Mouse (Mus musculus): ENCODE results near the gene Olfr462. TPM values are rescaled to one million over a fixed set of nuclear protein-coding genes. Genes with fewer than 3 reads are reported as not detected.

Gene Olfr462
- polyA plus RNA-seq (2016; fragmentation: Nextera tagmentation; extraction: Ambion mirVana), result not detected in 2 replicates

DNA sequence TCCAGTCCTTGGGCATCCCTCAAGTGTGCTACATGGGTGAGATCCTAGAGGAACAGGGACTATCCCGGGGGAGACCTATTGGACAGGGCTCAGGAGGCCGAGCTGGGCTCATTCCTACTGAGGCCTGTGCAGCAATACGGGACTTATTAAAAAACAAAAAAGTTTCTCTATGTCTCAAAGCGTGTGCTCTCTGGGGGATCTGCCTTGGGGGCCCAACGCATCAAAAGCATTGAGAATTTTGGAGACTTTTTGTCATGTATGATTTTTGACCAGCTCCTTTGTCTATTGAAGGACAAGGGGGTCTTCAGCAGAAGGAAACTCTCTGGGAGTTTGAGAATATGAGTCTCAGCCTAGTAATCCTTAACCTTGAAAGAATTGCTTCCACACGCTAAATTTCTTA lies at the start of gene Olfr462:
Gene Olfr462 (minus strand): TSS at position 101 of the 400 bp plus-strand sequence.
- Histone ChIP-seq H3K27me3 (replicated peaks; ENCODE audit: low read depth, poor library complexity, severe bottlenecking) (no peaks in the 10 kb centered on the region), H3K4me1 (no peaks in the 10 kb centered on the region), H3K27ac (replicated peaks) (no peak within 1 kb of the TSS), H3K9me3 (no peaks in the 10 kb centered on the region), H3K4me3 (no peak within 1 kb of the TSS), H3K36me3 (replicated peaks) (no peaks in the 10 kb centered on the region)
- 91% methylated on average over 6 of the region's 6 CpGs for WGBS
- DNase-seq (ENCODE audit: low spot score), result no peak

DNA sequence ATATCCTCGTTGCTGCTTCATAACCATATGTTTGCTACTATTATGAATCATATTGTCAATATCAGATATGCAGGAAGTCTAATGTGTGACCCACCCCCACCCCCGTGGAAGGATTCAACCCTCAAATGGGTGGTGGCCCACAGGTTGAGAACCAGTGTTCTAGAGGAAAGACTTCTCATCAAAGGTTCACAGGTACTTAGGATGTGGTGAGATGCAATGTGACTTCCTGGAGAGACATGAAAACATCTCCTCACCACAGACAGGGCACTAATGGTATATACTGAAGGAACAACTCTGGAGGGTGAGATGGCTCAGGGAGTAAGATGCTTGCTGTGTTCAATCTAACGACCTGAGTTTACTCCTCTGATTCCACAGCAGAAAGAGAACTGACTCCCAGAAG lies 43.4 kb upstream of the Olfr462 start:
- WGBS, result 79% methylated on average over 3 of the region's 3 CpGs
- no peaks in the 10 kb centered on the region for H3K4me1 ChIP-seq
- DNase-seq (ENCODE audit: low spot score), result no peak
- H3K36me3 ChIP-seq (replicated peaks), result no peaks in the 10 kb centered on the region
- no peaks in the 10 kb centered on the region for H3K9me3 ChIP-seq
- H3K4me3 ChIP-seq, result no peak overlapping the region
- H3K27me3 ChIP-seq (replicated peaks; ENCODE audit: low read depth, poor library complexity, severe bottlenecking), result no peaks in the 10 kb centered on the region; the same call in 1 of the 2 replicates
- no peak overlapping the region for H3K27ac ChIP-seq (replicated peaks)

DNA sequence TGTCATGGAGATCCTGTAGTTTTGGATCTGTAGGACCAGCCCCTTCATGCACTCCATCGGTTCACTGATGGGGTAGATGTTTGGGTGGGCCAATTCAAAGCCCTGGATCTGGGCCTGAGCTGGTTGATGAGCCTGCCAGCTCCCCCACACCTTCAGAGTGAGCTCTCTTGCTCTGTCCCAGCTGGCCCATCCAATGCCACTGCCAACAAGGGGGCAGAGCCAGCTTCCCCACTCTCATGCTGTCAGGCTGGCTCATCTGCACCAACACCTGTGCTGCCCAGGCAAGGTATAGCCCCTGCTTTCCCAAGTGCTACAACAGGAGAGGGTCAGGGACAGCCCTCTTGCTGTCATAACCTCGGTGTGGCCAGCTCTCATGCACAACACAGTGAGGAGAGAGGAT lies 41.7 kb upstream of the Olfr462 start:
- no peak overlapping the region for H3K4me3 ChIP-seq
- H3K27ac ChIP-seq (replicated peaks), result no peak overlapping the region
- H3K9me3 ChIP-seq, result 0 out of 2 replicates have a peak, but pooled peaks cover 3% of the 10 kb centered on the region
- H3K27me3 ChIP-seq (replicated peaks; ENCODE audit: low read depth, poor library complexity, severe bottlenecking), result no peaks in the 10 kb centered on the region; the same call in 1 of the 2 replicates
- no peaks in the 10 kb centered on the region for H3K4me1 ChIP-seq
- 67% methylated on average over 2 of the region's 2 CpGs for WGBS
- no peak for DNase-seq (ENCODE audit: low spot score)
- H3K36me3 ChIP-seq (replicated peaks), result no peaks in the 10 kb centered on the region

DNA sequence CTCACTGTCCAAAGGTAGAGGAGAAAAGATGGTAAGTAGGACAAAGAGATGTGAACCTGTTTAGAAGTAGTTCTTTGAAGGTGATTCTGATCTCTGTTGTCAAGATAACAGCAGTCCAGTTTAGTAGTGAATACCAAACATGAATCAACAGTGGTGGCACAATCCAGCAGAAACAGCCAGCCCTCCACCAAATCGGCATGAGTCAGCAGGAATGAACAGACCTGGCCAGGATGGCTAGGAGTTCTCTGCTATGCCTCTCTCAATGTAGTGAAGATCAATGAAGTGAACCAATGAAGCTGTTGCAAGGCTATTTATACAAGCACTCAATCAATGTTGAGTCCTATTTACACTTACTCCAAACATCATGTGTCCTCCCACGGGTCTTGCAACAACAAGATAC lies 38.3 kb upstream of the Olfr462 start:
- no peaks in the 10 kb centered on the region for H3K4me1 ChIP-seq
- H3K9me3 ChIP-seq, result 0 out of 2 replicates have a peak, but pooled peaks cover 3% of the 10 kb centered on the region
- no peaks in the 10 kb centered on the region for H3K36me3 ChIP-seq (replicated peaks)
- no peak for DNase-seq (ENCODE audit: low spot score)
- no peak overlapping the region for H3K4me3 ChIP-seq
- H3K27me3 ChIP-seq (replicated peaks; ENCODE audit: low read depth, poor library complexity, severe bottlenecking), result no peaks in the 10 kb centered on the region; the same call in 1 of the 2 replicates
- H3K27ac ChIP-seq (replicated peaks), result no peak overlapping the region
- 86% methylated on average over 2 of the region's 2 CpGs for whole genome bisulfite sequencing

DNA sequence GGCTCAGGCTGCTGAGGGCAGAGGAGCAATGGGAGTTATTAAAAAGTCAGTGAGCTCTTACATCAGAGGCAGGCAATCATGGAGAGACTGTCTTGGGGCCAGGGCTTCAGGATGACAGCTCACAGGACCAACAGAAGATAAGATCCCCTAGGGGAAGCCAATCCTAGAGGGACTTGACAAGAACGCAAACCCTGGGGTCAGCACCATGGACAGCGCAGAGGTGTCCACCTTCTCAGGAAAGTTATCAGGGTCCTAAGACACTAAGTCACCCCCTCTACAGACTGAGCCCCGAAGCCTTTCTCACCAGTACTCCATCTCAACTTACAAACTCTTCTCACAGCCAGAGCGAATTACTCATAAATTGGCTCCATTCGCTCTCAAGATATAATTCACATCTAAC lies 28.9 kb upstream of the Olfr462 start, which contains the start of gene Olfr464:
Gene Olfr464 (minus strand): TSS at position 2 of the 400 bp plus-strand sequence.
- WGBS, result 35% methylated on average over 5 of the region's 5 CpGs
- no peak within 1 kb of the TSS for H3K4me3 ChIP-seq
- peak; percentile 75 for DNase-seq (ENCODE audit: low spot score)
- H3K9me3 ChIP-seq, result no peaks in the 10 kb centered on the region
- H3K4me1 ChIP-seq, result no peaks in the 10 kb centered on the region
- no peak within 1 kb of the TSS for H3K27ac ChIP-seq (replicated peaks)
- no peaks in the 10 kb centered on the region for H3K36me3 ChIP-seq (replicated peaks)
- no peaks in the 10 kb centered on the region for H3K27me3 ChIP-seq (replicated peaks; ENCODE audit: low read depth, poor library complexity, severe bottlenecking)

DNA sequence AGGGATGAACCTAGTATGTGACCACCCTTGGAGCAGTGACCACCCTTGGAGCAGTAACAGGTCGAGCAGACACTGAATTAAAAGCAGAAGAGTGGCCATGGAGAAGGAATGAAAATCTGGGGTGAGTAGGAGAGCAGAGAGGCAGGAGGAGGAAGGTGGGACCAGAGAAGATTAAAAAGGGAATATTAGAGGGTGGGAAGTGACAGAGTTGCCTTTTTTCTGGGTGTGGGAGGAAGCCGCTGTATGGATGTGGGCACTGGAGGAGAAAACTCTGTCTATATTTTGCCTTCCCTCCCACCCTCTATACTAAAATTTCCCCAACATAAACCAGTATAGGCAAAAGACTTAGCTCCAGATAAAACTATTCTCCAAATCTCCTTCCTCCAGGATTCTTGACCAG lies 28.2 kb upstream of the Olfr462 start:
- Histone ChIP-seq H3K4me3 (no peak overlapping the region), H3K9me3 (no peaks in the 10 kb centered on the region), H3K27ac (replicated peaks) (no peak overlapping the region), H3K27me3 (replicated peaks; ENCODE audit: low read depth, poor library complexity, severe bottlenecking) (no peaks in the 10 kb centered on the region), H3K4me1 (no peaks in the 10 kb centered on the region), H3K36me3 (replicated peaks) (no peaks in the 10 kb centered on the region)
- 71% methylated on average over 2 of the region's 2 CpGs for WGBS
- DNase-seq (ENCODE audit: low spot score), result no peak

DNA sequence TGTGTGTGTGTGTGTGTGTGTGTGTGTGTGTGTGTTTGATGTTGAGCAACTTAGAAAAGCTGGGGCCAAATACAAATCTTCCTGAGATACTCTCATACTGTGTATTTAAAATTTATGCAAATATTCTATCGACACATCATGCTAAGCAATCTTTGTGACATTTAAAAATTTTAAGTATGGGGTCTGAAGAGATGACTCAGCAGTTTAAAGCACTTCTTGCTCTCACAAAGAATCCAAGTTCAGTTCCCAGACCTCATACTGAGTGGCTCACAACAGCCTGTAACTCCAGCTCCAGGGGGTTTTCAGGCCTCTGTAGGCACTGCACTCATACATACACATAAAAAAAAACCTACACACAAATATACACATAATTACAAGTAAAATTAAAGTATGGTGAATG lies 23.9 kb upstream of the Olfr462 start:
- H3K4me3 ChIP-seq, result no peak overlapping the region
- 88% methylated on average over 1 of the region's 1 CpGs for WGBS
- no peak for DNase-seq (ENCODE audit: low spot score)

DNA sequence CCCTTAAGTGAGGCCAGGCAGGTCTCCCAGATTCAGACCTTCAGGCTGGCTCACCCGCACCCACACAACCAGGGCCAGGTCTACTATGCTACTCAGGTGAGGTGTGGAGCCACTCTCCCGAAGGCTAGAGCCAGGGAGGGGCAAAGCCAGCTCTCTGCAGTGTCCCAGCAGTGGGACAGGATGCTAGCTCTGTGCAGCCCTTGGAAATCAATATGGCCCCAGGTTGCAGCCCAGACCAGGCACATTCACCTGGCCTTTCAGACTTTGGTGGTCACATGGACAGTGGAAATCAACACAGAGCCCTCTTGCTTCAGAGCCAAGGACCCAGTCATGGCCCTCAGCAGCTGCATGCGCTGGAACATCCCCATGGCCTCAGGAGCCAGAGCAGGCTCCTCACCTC lies 12.3 kb upstream of the Olfr462 start:
- H3K27me3 ChIP-seq (replicated peaks; ENCODE audit: low read depth, poor library complexity, severe bottlenecking), result no peaks in the 10 kb centered on the region
- no peak overlapping the region for H3K27ac ChIP-seq (replicated peaks)
- H3K4me1 ChIP-seq, result no peaks in the 10 kb centered on the region
- no peak for DNase-seq (ENCODE audit: low spot score)
- H3K9me3 ChIP-seq, result no peaks in the 10 kb centered on the region
- H3K4me3 ChIP-seq, result no peak overlapping the region
- H3K36me3 ChIP-seq (replicated peaks), result no peaks in the 10 kb centered on the region
- 78% methylated on average over 3 of the region's 3 CpGs for WGBS

More for the DNA sequence above, 23.9 kb upstream of the Olfr462 start:
- H3K27me3 ChIP-seq (replicated peaks; ENCODE audit: low read depth, poor library complexity, severe bottlenecking), result no peaks in the 10 kb centered on the region
- no peaks in the 10 kb centered on the region for H3K4me1 ChIP-seq
- H3K9me3 ChIP-seq, result no peaks in the 10 kb centered on the region
- H3K27ac ChIP-seq (replicated peaks), result no peak overlapping the region
- no peaks in the 10 kb centered on the region for H3K36me3 ChIP-seq (replicated peaks)

DNA sequence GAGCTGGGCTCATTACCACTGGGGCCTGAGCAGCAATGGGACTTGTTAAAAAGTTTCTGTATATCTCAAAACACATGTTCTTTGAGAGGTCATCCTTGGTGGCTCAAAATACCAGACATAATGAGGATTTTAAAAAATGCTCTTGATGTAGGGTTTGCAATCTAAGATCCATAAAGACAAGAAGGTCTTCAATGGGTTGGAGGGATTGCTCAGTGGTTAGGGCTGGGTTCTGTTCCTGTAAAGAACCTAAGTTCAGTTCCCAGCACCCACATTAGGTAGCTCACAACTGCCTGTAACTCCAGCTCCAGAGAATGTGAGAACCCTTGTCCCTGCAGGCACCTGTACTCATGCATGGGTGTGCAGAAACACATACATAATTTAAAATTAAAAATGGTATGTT lies 5.2 kb upstream of the Olfr462 start, which contains the start of gene Olfr463:
Gene Olfr463 (minus strand): TSS at position 101 of the 400 bp plus-strand sequence.
- Histone ChIP-seq H3K4me1 (no peaks in the 10 kb centered on the region), H3K27ac (replicated peaks) (no peak within 1 kb of the TSS), H3K4me3 (no peak within 1 kb of the TSS), H3K27me3 (replicated peaks; ENCODE audit: low read depth, poor library complexity, severe bottlenecking) (0 out of 2 replicates have a peak, but pooled peaks cover 3% of the 10 kb centered on the region), H3K36me3 (replicated peaks) (no peaks in the 10 kb centered on the region), H3K9me3 (no peaks in the 10 kb centered on the region)
- DNase-seq (ENCODE audit: low spot score), result no peak

DNA sequence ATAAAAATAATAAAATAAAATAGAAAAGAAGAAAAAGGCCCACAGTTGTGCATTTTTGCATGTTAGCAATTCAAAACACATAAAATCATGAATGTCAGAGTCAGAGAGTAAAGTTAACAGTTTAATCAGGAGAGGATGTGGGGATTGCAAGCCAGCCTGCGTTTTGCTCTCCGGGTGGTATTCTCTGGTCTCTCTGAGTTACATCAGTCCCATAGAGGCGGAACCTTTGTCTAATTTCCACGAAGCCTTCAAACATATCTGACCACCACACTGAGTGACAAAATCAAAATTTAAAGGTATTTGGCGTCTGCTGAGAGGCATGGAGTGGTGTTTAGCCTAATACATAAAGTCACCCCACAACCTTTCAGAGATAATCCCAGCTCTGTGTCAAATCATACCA lies 7.2 kb downstream of the Olfr462 start:
- no peak overlapping the region for H3K4me3 ChIP-seq
- H3K36me3 ChIP-seq (replicated peaks), result no peaks in the 10 kb centered on the region
- no peaks in the 10 kb centered on the region for H3K27me3 ChIP-seq (replicated peaks; ENCODE audit: low read depth, poor library complexity, severe bottlenecking)
- WGBS, result 85% methylated on average over 5 of the region's 5 CpGs
- no peaks in the 10 kb centered on the region for H3K4me1 ChIP-seq
- no peak for DNase-seq (ENCODE audit: low spot score)
- H3K9me3 ChIP-seq, result no peaks in the 10 kb centered on the region
- H3K27ac ChIP-seq (replicated peaks), result no peak overlapping the region

DNA sequence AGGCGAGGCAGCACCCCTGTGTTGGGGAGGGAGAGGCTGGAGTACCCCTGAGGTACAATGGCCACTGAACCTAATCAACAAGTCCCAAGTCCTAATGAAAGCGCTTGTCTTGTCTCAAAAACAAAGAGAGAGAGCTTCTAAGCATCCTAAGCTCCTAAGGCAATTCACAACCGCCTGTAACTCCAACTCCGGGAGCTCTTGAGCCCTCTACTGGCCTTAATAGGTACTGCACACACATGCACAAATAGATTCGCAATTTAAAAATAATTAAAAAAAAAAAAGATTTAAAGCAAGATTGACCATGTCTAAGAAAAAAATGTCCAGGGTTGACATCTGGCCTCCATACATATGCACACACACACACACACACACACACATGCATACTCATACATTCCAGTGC lies 8.6 kb downstream of the Olfr462 start:
- Histone ChIP-seq H3K36me3 (replicated peaks) (no peaks in the 10 kb centered on the region), H3K27me3 (replicated peaks; ENCODE audit: low read depth, poor library complexity, severe bottlenecking) (no peaks in the 10 kb centered on the region), H3K4me1 (no peaks in the 10 kb centered on the region), H3K9me3 (no peaks in the 10 kb centered on the region), H3K4me3 (no peak overlapping the region), H3K27ac (replicated peaks) (no peak overlapping the region)
- peak; percentile 19 for DNase-seq (ENCODE audit: low spot score)
- 41% methylated on average over 5 of the region's 5 CpGs for WGBS

DNA sequence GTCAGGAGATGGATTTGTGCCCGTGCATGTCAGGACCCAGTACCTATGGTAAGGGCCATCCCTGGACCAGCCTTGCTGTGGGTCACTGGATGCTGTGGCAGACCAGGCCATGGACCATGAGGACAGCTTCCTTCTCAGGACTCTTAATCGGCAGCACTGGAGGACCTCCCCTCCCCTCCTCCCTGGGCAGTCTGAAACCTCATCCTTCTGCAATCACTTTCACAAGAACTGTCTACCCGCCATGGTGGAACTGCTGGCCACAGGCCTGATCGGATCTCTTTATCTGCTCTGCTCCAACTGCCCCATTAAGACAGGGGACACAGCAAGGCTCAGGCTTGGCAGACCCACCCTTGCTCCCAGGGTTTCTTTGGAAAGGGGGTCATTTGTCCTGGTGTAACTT lies 10.4 kb downstream of the Olfr462 start:
- DNase-seq (ENCODE audit: low spot score), result no peak
- Histone ChIP-seq H3K27me3 (replicated peaks; ENCODE audit: low read depth, poor library complexity, severe bottlenecking) (no peaks in the 10 kb centered on the region), H3K9me3 (no peaks in the 10 kb centered on the region), H3K27ac (replicated peaks) (no peak overlapping the region), H3K36me3 (replicated peaks) (no peaks in the 10 kb centered on the region), H3K4me1 (no peaks in the 10 kb centered on the region), H3K4me3 (no peak overlapping the region)
- WGBS, result 80% methylated on average over 4 of the region's 4 CpGs

DNA sequence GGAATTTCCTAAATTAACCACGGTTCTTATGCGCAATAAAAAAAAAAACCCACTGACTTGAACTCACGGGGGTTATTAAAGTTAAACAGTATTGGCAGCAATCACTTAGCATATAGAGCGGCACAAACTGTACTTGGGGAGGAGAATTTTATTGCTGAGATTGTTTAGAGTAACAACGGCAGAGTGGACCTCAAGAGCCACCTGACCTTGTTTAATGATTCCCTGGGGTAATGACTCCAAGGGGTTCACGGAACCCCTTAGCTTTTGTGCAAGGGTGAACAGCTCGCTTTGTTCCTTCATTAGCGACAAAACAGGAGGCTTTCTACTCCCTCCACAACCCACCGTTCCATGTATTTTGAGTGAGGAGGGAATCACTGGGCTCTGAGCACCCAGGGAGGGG lies 12.2 kb downstream of the Olfr462 start:
- Histone ChIP-seq H3K9me3 (no peaks in the 10 kb centered on the region), H3K27ac (replicated peaks) (no peak overlapping the region), H3K27me3 (replicated peaks; ENCODE audit: low read depth, poor library complexity, severe bottlenecking) (no peaks in the 10 kb centered on the region), H3K4me3 (no peak overlapping the region), H3K36me3 (replicated peaks) (no peaks in the 10 kb centered on the region), H3K4me1 (no peaks in the 10 kb centered on the region; the same call in 1 of the 2 replicates)
- DNase-seq (ENCODE audit: low spot score), result no peak
- WGBS, result 83% methylated on average over 9 of the region's 9 CpGs

Data from embryonic facial prominence, embryonic 10.5 days (tissue).